Mouse (Mus musculus) ES-Bruce4 (cell line): ENCODE measurements around the gene Abcc8. TPM values are rescaled to one million over a fixed set of nuclear protein-coding genes. Genes with fewer than 3 reads are reported as not detected.

ENCODE experiments used
- H3K27ac ChIP-seq: 2 replicates; pipeline ENCODE4 v1.5.1; 2012; ENCODE audit warnings: low read length, inconsistent platforms; ENCODE audit not compliant: insufficient read depth
- H3K27me3 ChIP-seq: 2 replicates; pipeline ENCODE4 v1.6.1; 2012; ENCODE audit warnings: mild to moderate bottlenecking, low read length, inconsistent platforms; ENCODE audit not compliant: control insufficient read depth, poor library complexity, insufficient read depth, severe bottlenecking
- H3K36me3 ChIP-seq: 2 replicates; pipeline ENCODE4 v1.6.1; 2012; ENCODE audit warnings: inconsistent platforms, mild to moderate bottlenecking, low read length, moderate library complexity; ENCODE audit not compliant: control insufficient read depth, poor library complexity, insufficient read depth, severe bottlenecking
- H3K4me1 ChIP-seq: one replicate; pipeline ENCODE4 v1.8.1; 2011; ENCODE audit warnings: low read length; ENCODE audit not compliant: control insufficient read depth, insufficient read depth
- H3K4me3 ChIP-seq: 2 replicates; pipeline ENCODE4 v1.5.1; 2011; ENCODE audit warnings: low read depth, mild to moderate bottlenecking, low read length
- H3K9ac ChIP-seq: 2 replicates; pipeline ENCODE4 v1.6.1; 2012; ENCODE audit warnings: low read depth, mild to moderate bottlenecking, inconsistent platforms; ENCODE audit not compliant: poor library complexity, severe bottlenecking
- H3K9me3 ChIP-seq: replicated peaks from 2 replicates; pipeline ENCODE4 v1.6.1; 2012; ENCODE audit warnings: mild to moderate bottlenecking, low read length, inconsistent platforms; ENCODE audit not compliant: control insufficient read depth, poor library complexity, insufficient read depth, severe bottlenecking
- CTCF ChIP-seq: IDR thresholded peaks from one replicate; pipeline ENCODE4 v1.8.1; 2011; ENCODE audit warnings: low read depth, low read length
- EP300 ChIP-seq: IDR thresholded peaks from 2 replicates; pipeline ENCODE4 v1.6.1; 2011; ENCODE audit warnings: low read depth, low read length; ENCODE audit not compliant: insufficient read depth
- POLR2A ChIP-seq: IDR thresholded peaks from one replicate; pipeline ENCODE4 v1.8.1; 2011; ENCODE audit warnings: low read length; ENCODE audit not compliant: insufficient read depth
- polyA plus RNA-seq: library from polyadenylated mRNA; stranded (reverse); fragments of >200 nt; gene quantifications from 2 replicates; pipeline ENCODE4 v1.2.4, GENCODE M21; 2011; ENCODE audit warnings: low read depth; ENCODE audit not compliant: missing spikeins, insufficient read depth, insufficient read length

The Abcc8 gene
- polyA plus RNA-seq, 1 experiment, result 4.2 TPM

DNA sequence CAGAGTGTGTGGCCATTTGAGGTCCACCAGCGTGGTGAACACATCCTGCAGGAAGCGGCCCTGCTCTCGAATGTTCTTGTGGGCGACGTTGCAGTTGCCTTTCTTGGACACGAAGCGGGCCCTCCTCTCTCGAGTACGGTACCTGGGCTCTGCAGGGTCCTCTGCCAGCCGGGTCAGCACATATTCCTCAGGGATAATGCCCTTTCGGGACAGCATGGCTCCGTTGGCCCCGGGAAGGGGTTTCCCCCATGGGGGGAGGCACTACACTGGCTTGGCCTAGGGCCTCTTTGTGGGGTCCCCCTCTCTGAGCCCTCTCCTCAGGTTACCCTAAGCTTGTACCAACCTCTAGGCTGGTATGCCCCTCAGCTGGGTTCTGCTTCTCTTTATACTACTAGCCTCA lies 80.2 kb downstream of the Abcc8 start:
- no peaks in the 10 kb centered on the region for H3K9me3 ChIP-seq
- H3K27me3 ChIP-seq, result no peaks in the 10 kb centered on the region
- H3K4me1 ChIP-seq, result no peaks in the 10 kb centered on the region
- no peak overlapping the region for H3K27ac ChIP-seq
- no peaks in the 10 kb centered on the region for H3K36me3 ChIP-seq
- H3K4me3 ChIP-seq, result peak overlapping the region; percentile 8; the same call in 1 of the 2 replicates
- TF ChIP-seq CTCF, result no peak
- no peak for TF ChIP-seq POLR2A
- TF ChIP-seq EP300, result no peak
- H3K9ac ChIP-seq, result peak overlapping the region; percentile 86; the same call in 1 of the 2 replicates

DNA sequence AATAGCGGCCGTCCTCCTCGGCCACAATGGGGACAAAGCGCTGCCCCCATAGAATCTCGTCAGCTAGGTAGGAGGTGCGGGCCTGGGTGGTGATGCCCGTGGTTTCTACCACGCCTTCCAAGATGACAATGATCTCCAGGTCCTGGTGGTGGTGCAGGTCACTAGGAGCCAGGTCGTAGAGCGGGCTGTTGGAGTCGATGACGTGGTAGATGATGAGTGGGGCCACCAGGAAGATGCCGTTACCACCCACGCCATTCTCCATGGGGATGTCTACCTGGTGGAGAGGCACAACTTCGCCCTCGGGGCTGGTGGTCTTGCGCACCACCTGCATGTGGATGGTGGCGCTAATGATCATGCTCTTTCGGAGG lies 80.9 kb downstream of the Abcc8 start:
- Histone ChIP-seq H3K4me1 (no peaks in the 10 kb centered on the region), H3K4me3 (peak overlapping the region; percentile 8; the same call in 1 of the 2 replicates), H3K27ac (no peak overlapping the region), H3K9ac (no peak overlapping the region), H3K9me3 (no peaks in the 10 kb centered on the region), H3K27me3 (no peaks in the 10 kb centered on the region), H3K36me3 (no peaks in the 10 kb centered on the region)
- TF ChIP-seq POLR2A, result no peak
- TF ChIP-seq CTCF, result no peak
- TF ChIP-seq EP300, result no peak

DNA sequence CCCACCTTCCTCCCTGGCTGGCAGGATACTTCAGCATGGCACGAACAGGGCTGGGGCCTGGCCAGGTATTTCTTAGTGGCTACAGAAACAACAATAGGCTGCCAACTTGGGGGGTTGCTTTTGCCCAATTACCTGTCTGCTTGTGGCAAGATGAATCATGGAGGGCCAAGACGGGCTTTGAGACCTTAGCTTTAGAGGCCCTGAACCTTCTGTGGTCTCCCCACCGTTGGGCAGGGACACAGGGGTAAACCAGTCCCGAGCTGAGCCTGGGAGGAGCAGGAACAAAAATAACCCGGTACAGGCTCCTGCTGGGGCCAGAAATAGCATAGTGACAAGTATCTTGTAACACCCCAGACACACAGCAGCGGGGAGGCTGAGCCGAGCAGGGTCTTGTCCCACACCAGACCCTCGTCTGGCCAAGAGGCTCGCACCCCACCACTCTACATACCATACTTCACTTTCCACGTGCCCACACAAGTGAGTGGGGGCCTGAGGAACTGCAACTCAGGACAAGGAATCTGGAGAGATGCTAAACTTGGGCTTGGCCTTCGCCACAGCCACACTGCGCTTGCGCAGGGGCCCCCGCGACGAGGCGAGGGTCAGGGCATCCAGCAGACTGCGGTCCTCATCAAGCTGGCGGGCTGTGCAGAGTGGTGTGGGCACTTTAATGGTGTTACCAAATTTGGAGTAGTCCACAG lies 81.5 kb downstream of the Abcc8 start:
- H3K4me3 ChIP-seq, result no peak overlapping the region
- no peaks in the 10 kb centered on the region for H3K36me3 ChIP-seq
- TF ChIP-seq CTCF (no peak), EP300 (no peak), POLR2A (no peak)
- no peaks in the 10 kb centered on the region for H3K27me3 ChIP-seq
- no peaks in the 10 kb centered on the region for H3K9me3 ChIP-seq
- H3K4me1 ChIP-seq, result no peaks in the 10 kb centered on the region
- no peak overlapping the region for H3K27ac ChIP-seq
- no peak overlapping the region for H3K9ac ChIP-seq

DNA sequence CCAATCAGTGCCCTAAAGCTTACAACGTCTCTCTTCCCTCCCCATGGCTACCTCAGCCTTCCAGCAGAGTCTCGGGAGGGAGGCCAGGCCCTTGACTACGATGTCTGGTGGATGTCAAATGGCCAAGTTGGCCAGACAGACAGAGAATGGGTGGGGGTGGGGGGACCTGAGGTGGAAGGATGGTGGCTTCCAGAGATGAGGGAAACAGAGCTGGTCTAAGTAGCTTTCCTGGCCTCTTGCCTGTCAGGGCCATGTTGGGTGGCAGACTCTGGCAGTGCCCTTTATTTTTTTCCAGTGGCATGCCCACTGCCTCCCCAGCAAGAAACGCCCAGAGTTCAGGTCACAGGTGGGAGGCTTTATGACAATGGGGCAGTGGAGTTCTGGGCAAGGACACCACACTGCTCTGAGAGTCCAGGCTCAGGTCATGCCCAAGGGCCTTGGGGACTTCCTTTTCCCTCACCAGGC lies 82.5 kb downstream of the Abcc8 start:
- TF ChIP-seq CTCF, result no peak
- no peak for TF ChIP-seq EP300
- TF ChIP-seq POLR2A, result no peak
- H3K4me3 ChIP-seq, result no peak overlapping the region
- H3K9ac ChIP-seq, result no peak overlapping the region
- no peaks in the 10 kb centered on the region for H3K9me3 ChIP-seq
- no peaks in the 10 kb centered on the region for H3K27me3 ChIP-seq
- no peaks in the 10 kb centered on the region for H3K4me1 ChIP-seq
- no peaks in the 10 kb centered on the region for H3K36me3 ChIP-seq
- H3K27ac ChIP-seq, result no peak overlapping the region

DNA sequence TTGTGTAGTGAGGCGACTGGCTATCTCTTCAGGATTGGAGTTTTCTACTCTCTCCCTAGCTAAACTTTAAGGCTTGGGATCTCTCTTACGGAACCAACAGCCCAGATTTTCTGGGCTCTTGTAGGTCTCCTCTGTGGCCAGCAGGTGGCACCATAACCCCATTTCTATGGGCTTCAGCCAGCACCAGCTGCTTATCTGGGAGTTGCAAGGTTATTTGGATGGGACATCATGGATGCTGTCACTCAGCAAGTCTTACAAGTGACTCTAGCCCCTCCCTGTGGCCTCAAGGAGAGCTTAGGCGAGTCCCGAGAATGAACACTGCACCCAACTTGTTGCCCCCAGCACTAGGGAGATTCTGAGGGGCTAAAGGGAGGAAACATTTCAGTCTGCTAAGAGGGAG lies 83.7 kb downstream of the Abcc8 start:
- H3K4me1 ChIP-seq, result no peaks in the 10 kb centered on the region
- H3K27ac ChIP-seq, result no peak overlapping the region
- no peak overlapping the region for H3K9ac ChIP-seq
- H3K9me3 ChIP-seq, result no peaks in the 10 kb centered on the region
- H3K27me3 ChIP-seq, result no peaks in the 10 kb centered on the region
- TF ChIP-seq CTCF (peak; percentile 83), POLR2A (no peak), EP300 (no peak)
- no peaks in the 10 kb centered on the region for H3K36me3 ChIP-seq
- H3K4me3 ChIP-seq, result no peak overlapping the region

DNA sequence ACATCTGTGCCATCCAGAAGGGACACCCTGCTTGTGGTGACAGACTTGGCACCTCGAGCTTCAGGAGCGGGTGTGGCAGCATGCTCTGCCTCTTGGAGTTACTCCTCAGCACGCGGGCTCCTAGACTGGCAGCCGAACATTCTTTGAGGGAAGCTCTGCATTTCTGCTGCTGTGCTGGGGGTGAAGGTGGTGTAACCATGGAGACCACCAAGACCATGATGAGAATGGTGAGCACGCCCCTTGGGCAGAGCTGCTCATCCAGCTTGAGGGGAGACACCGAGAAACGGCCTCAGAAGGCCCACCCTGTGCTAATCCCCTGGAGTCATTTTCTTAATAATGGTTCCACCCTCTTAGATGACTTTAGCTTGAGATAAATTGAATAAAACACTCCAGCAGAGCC lies 87.0 kb downstream of the Abcc8 start:
- Histone ChIP-seq H3K27me3 (no peaks in the 10 kb centered on the region), H3K36me3 (no peaks in the 10 kb centered on the region), H3K4me1 (no peaks in the 10 kb centered on the region), H3K27ac (no peak overlapping the region), H3K9me3 (no peaks in the 10 kb centered on the region), H3K9ac (no peak overlapping the region), H3K4me3 (no peak overlapping the region)
- no peak for TF ChIP-seq POLR2A
- TF ChIP-seq CTCF, result no peak
- no peak for TF ChIP-seq EP300
